Mouse (Mus musculus): ENCODE data around the gene Sgpp2. TPM values are rescaled to one million over a fixed set of nuclear protein-coding genes. Genes with fewer than 3 reads are reported as not detected.

Sgpp2 gene
- polyA plus RNA-seq (2015; fragmentation: Nextera tagmentation; extraction: Ambion mirVana) = 2.1 and 2.9 TPM in 2 replicates

- H3K36me3 ChIP-seq = no peaks in the 10 kb centered on the region
- H3K9me3 ChIP-seq = no peaks in the 10 kb centered on the region
- H3K27me3 ChIP-seq = peaks cover 28% of the 10 kb centered on the region
- H3K9ac ChIP-seq = peak within 1 kb of the TSS; percentile 42
- peak within 1 kb of the TSS; percentile 54 for H3K4me3 ChIP-seq
- no peak within 1 kb of the TSS for H3K27ac ChIP-seq (replicated peaks)
- WGBS = under 1% methylated on average over 67 of the region's 68 CpGs
- peaks cover 16% of the 10 kb centered on the region for H3K4me1 ChIP-seq (replicated peaks)
- ATAC-seq (ENCODE audit: low FRiP score, low read depth) = peak; percentile 62; the same call in 1 of the 2 replicates
- peak within 1 kb of the TSS; percentile 98 for H3K4me2 ChIP-seq
These were observed at the start of gene Sgpp2 for GRCm38 (mm10) chr1:78310021-78310752. Gene Sgpp2, plus strand, starts transcription at chr1:78310345.

GRCm38 (mm10) chr1:78267519-78267918 lies 42.6 kb upstream of the Sgpp2 start:
- H3K36me3 ChIP-seq = no peaks in the 10 kb centered on the region
- WGBS = 66% methylated on average over 5 of the region's 5 CpGs
- ATAC-seq (ENCODE audit: low FRiP score, low read depth) = no peak
- H3K4me2 ChIP-seq = no peak overlapping the region
- no peaks in the 10 kb centered on the region for H3K27me3 ChIP-seq
- no peak overlapping the region for H3K9ac ChIP-seq
- H3K4me3 ChIP-seq = no peak overlapping the region
- H3K9me3 ChIP-seq = no peaks in the 10 kb centered on the region
- H3K4me1 ChIP-seq (replicated peaks) = no peaks in the 10 kb centered on the region
- H3K27ac ChIP-seq (replicated peaks) = no peak overlapping the region

DNA sequence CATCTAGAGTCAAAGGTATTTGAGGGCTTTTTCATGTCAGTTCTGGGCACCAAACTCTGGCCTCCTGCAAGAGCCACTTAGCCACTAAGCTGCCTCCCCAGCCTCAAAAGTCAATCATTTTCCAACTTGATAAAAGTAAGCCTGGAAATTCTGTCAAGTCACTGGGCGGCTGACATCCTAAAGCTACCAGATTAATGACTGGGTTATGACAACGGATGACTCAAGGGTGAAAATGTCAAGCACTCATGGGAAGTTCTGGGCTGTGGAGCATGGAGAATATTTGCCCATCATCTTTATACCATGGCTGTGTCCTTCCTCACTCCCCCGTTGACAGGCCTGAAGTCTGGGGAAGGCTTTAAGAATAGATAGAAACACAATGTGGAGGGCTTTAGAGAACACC lies 37.2 kb upstream of the Sgpp2 start:
- Histone ChIP-seq H3K27ac (replicated peaks) (no peak overlapping the region), H3K4me3 (no peak overlapping the region), H3K9me3 (no peaks in the 10 kb centered on the region), H3K36me3 (no peaks in the 10 kb centered on the region), H3K4me2 (no peak overlapping the region), H3K4me1 (replicated peaks) (no peaks in the 10 kb centered on the region), H3K9ac (no peak overlapping the region), H3K27me3 (no peaks in the 10 kb centered on the region)
- no peak for ATAC-seq (ENCODE audit: low FRiP score, low read depth)
- WGBS = 83% methylated on average over 3 of the region's 3 CpGs

- no peaks in the 10 kb centered on the region for H3K4me1 ChIP-seq (replicated peaks)
- H3K4me3 ChIP-seq = no peak overlapping the region
- H3K27ac ChIP-seq (replicated peaks) = no peak overlapping the region
- no peaks in the 10 kb centered on the region for H3K9me3 ChIP-seq
- 36% methylated on average over 3 of the region's 3 CpGs for WGBS
- H3K36me3 ChIP-seq = no peaks in the 10 kb centered on the region
- no peak overlapping the region for H3K4me2 ChIP-seq
- no peak overlapping the region for H3K9ac ChIP-seq
- no peaks in the 10 kb centered on the region for H3K27me3 ChIP-seq
- no peak for ATAC-seq (ENCODE audit: low FRiP score, low read depth)
These were observed 31.0 kb upstream of the Sgpp2 start for GRCm38 (mm10) chr1:78279128-78279527.

- Histone ChIP-seq H3K36me3 (no peaks in the 10 kb centered on the region), H3K9me3 (no peaks in the 10 kb centered on the region), H3K27me3 (no peaks in the 10 kb centered on the region), H3K27ac (replicated peaks) (no peak overlapping the region), H3K4me3 (no peak overlapping the region), H3K4me2 (no peak overlapping the region), H3K9ac (no peak overlapping the region), H3K4me1 (replicated peaks) (no peaks in the 10 kb centered on the region)
- 90% methylated on average over 3 of the region's 3 CpGs for WGBS
- ATAC-seq (ENCODE audit: low FRiP score, low read depth) = no peak
These were observed 17.7 kb upstream of the Sgpp2 start for GRCm38 (mm10) chr1:78292397-78292796.

- no peak for ATAC-seq (ENCODE audit: low FRiP score, low read depth)
- Histone ChIP-seq H3K4me2 (no peak overlapping the region), H3K9ac (no peak overlapping the region), H3K9me3 (no peaks in the 10 kb centered on the region), H3K4me3 (no peak overlapping the region), H3K36me3 (no peaks in the 10 kb centered on the region), H3K4me1 (replicated peaks) (no peaks in the 10 kb centered on the region), H3K27ac (replicated peaks) (no peak overlapping the region), H3K27me3 (no peaks in the 10 kb centered on the region)
- 76% methylated on average over 7 of the region's 7 CpGs for WGBS
These were observed 10.4 kb upstream of the Sgpp2 start for GRCm38 (mm10) chr1:78299670-78300225.

GRCm38 (mm10) chr1:78308688-78309087 lies 1.5 kb upstream of the Sgpp2 start:
- H3K9ac ChIP-seq = no peak overlapping the region
- H3K4me1 ChIP-seq (replicated peaks) = peaks cover 16% of the 10 kb centered on the region
- H3K9me3 ChIP-seq = no peaks in the 10 kb centered on the region
- peaks cover 28% of the 10 kb centered on the region for H3K27me3 ChIP-seq
- no peak for ATAC-seq (ENCODE audit: low FRiP score, low read depth)
- no peaks in the 10 kb centered on the region for H3K36me3 ChIP-seq
- H3K4me2 ChIP-seq = no peak overlapping the region
- H3K27ac ChIP-seq (replicated peaks) = no peak overlapping the region
- H3K4me3 ChIP-seq = no peak overlapping the region
- WGBS = 95% methylated on average over 1 of the region's 1 CpGs

- H3K27me3 ChIP-seq = peaks cover 28% of the 10 kb centered on the region
- WGBS = 2% methylated on average over 9 of the region's 9 CpGs
- H3K36me3 ChIP-seq = no peaks in the 10 kb centered on the region
- ATAC-seq (ENCODE audit: low FRiP score, low read depth) = no peak
- no peaks in the 10 kb centered on the region for H3K9me3 ChIP-seq
- H3K4me1 ChIP-seq (replicated peaks) = peaks cover 16% of the 10 kb centered on the region
- no peak overlapping the region for H3K4me2 ChIP-seq
- no peak overlapping the region for H3K27ac ChIP-seq (replicated peaks)
- no peak overlapping the region for H3K9ac ChIP-seq
- no peak overlapping the region for H3K4me3 ChIP-seq
These were observed 865 bp upstream of the Sgpp2 start for GRCm38 (mm10) chr1:78309280-78309679.

- H3K4me1 ChIP-seq (replicated peaks) = peaks cover 16% of the 10 kb centered on the region
- no peaks in the 10 kb centered on the region for H3K36me3 ChIP-seq
- H3K27ac ChIP-seq (replicated peaks) = no peak overlapping the region
- WGBS = under 1% methylated on average over 17 of the region's 17 CpGs
- no peaks in the 10 kb centered on the region for H3K9me3 ChIP-seq
- peaks cover 28% of the 10 kb centered on the region for H3K27me3 ChIP-seq
- H3K9ac ChIP-seq = peak overlapping the region; percentile 42; the same call in 1 of the 2 replicates
- peak overlapping the region; percentile 54 for H3K4me3 ChIP-seq
- H3K4me2 ChIP-seq = peak overlapping the region; percentile 98
- ATAC-seq (ENCODE audit: low FRiP score, low read depth) = peak; percentile 81
These were observed 756 bp downstream of the Sgpp2 start for GRCm38 (mm10) chr1:78310861-78311341.

DNA sequence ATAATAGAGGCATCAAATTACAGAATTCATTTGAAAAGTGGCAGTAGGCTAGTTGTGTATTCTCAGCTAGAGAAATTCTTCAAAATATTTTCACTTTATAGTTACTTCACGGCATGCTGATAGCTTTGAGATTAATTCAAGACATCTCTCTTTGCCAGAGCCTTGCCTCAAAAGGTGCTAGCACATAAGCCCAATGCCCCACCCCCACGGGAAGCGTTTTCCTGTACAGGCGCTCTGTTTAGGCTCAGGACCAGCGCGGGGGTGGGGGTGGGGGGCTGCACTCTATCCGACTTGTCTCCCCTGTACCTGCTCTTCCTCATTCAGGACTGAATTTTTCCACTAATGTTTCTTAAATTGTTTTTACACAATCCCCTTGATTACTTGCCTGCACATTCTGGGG lies 1.3 kb downstream of the Sgpp2 start:
- 3% methylated on average over 7 of the region's 7 CpGs for WGBS
- no peaks in the 10 kb centered on the region for H3K36me3 ChIP-seq
- no peak overlapping the region for H3K27ac ChIP-seq (replicated peaks)
- peaks cover 28% of the 10 kb centered on the region for H3K27me3 ChIP-seq
- H3K4me2 ChIP-seq = peak overlapping the region; percentile 98
- peaks cover 16% of the 10 kb centered on the region for H3K4me1 ChIP-seq (replicated peaks)
- H3K4me3 ChIP-seq = peak overlapping the region; percentile 54; the same call in 1 of the 2 replicates
- H3K9ac ChIP-seq = no peak overlapping the region
- H3K9me3 ChIP-seq = no peaks in the 10 kb centered on the region
- ATAC-seq (ENCODE audit: low FRiP score, low read depth) = no peak

GRCm38 (mm10) chr1:78312917-78313316 lies 2.8 kb downstream of the Sgpp2 start:
- no peak overlapping the region for H3K4me3 ChIP-seq
- peaks cover 24% of the 10 kb centered on the region for H3K27me3 ChIP-seq

GRCm38 (mm10) chr1:78313961-78314360 lies 3.8 kb downstream of the Sgpp2 start:
- 93% methylated on average over 4 of the region's 4 CpGs for WGBS
- no peaks in the 10 kb centered on the region for H3K9me3 ChIP-seq
- H3K27ac ChIP-seq (replicated peaks) = no peak overlapping the region
- H3K4me2 ChIP-seq = no peak overlapping the region
- H3K27me3 ChIP-seq = peaks cover 20% of the 10 kb centered on the region
- no peaks in the 10 kb centered on the region for H3K36me3 ChIP-seq
- H3K4me3 ChIP-seq = no peak overlapping the region
- H3K4me1 ChIP-seq (replicated peaks) = peaks cover 16% of the 10 kb centered on the region
- no peak for ATAC-seq (ENCODE audit: low FRiP score, low read depth)
- H3K9ac ChIP-seq = no peak overlapping the region

More at GRCm38 (mm10) chr1:78312917-78313316, 2.8 kb downstream of the Sgpp2 start:
- H3K27ac ChIP-seq (replicated peaks) = no peak overlapping the region
- H3K4me2 ChIP-seq = no peak overlapping the region
- ATAC-seq (ENCODE audit: low FRiP score, low read depth) = no peak
- WGBS = 78% methylated on average over 4 of the region's 4 CpGs
- peaks cover 16% of the 10 kb centered on the region for H3K4me1 ChIP-seq (replicated peaks)
- no peak overlapping the region for H3K9ac ChIP-seq
- no peaks in the 10 kb centered on the region for H3K9me3 ChIP-seq
- no peaks in the 10 kb centered on the region for H3K36me3 ChIP-seq

All from hindbrain, embryonic 15.5 days (tissue).